Mouse (Mus musculus) limb, embryonic 15.5 days (tissue): ENCODE data around the gene Tnfsf9. TPM values are rescaled to one million over a fixed set of nuclear protein-coding genes. Genes with fewer than 3 reads are reported as not detected.

Source experiments
- ATAC-seq: fragments of 200-750 bp; cut with Nextera tagmentation; 2 replicates; pipeline ENCODE4 v1.8.0; 2017; ENCODE audit warnings: low read depth, moderate TSS enrichment; ENCODE audit not compliant: insufficient number of reproducible peaks, low FRiP score, low TSS enrichment
- H3K27ac ChIP-seq: fragments of 300-500 bp; sonication (generic); 2 replicates; pipeline ENCODE4 v1.5.1; 2015; ENCODE audit warnings: moderate library complexity, mild to moderate bottlenecking, inconsistent platforms
- H3K27me3 ChIP-seq: fragments of 300-500 bp; sonication (generic); 2 replicates; pipeline ENCODE4 v1.6.1; 2015; ENCODE audit warnings: inconsistent platforms
- H3K36me3 ChIP-seq: fragments of 300-500 bp; sonication (generic); 2 replicates; pipeline ENCODE4 v1.6.1; 2015; ENCODE audit warnings: inconsistent platforms
- H3K4me1 ChIP-seq: fragments of 300-500 bp; sonication (generic); 2 replicates; pipeline ENCODE4 v1.6.1; 2015; ENCODE audit warnings: inconsistent platforms
- H3K4me2 ChIP-seq: fragments of 300-500 bp; sonication (generic); 2 replicates; pipeline ENCODE4 v1.6.1; 2015; ENCODE audit warnings: mild to moderate bottlenecking, inconsistent platforms
- H3K4me3 ChIP-seq: fragments of 300-500 bp; sonication (generic); 2 replicates; pipeline ENCODE4 v1.5.1; 2015; ENCODE audit warnings: mild to moderate bottlenecking, inconsistent platforms
- H3K9ac ChIP-seq: fragments of 300-500 bp; sonication (generic); 2 replicates; pipeline ENCODE4 v1.6.1; 2015; ENCODE audit warnings: inconsistent platforms
- H3K9me3 ChIP-seq: fragments of 300-500 bp; sonication (generic); 2 replicates; pipeline ENCODE4 v1.6.1; 2016; ENCODE audit warnings: inconsistent platforms
- WGBS: fragments of 180-500 bp; shearing (Covaris S2); methylation state at CpG from one replicate; pipeline ENCODE4 v1.1.7; 2015; 5-methylcytosine and 5-hydroxymethylcytosine counted together
- polyA plus RNA-seq: library from polyadenylated mRNA; unstranded; fragments of >200 nt; fragmentation: Nextera tagmentation; extraction: Ambion mirVana; gene quantifications from 2 replicates; pipeline ENCODE4 v1.2.1, GENCODE M21; 2015

Tnfsf9 gene
- polyA plus RNA-seq, 1 experiment from 2014 or later, result 8.7 TPM

- H3K27me3 ChIP-seq, result peaks cover 29% of the 10 kb centered on the region
- H3K4me2 ChIP-seq, result no peak overlapping the region
- no peak overlapping the region for H3K4me3 ChIP-seq
- H3K4me1 ChIP-seq, result no peaks in the 10 kb centered on the region
- no peak for ATAC-seq
- no peak overlapping the region for H3K9ac ChIP-seq
- no peak overlapping the region for H3K27ac ChIP-seq
- H3K36me3 ChIP-seq, result no peaks in the 10 kb centered on the region
- no peaks in the 10 kb centered on the region for H3K9me3 ChIP-seq
- 77% methylated on average over 3 of the region's 3 CpGs for WGBS
Observed at GRCm38 (mm10) chr17:57143704-57144103, 38.6 kb downstream of the Tnfsf9 start.

DNA sequence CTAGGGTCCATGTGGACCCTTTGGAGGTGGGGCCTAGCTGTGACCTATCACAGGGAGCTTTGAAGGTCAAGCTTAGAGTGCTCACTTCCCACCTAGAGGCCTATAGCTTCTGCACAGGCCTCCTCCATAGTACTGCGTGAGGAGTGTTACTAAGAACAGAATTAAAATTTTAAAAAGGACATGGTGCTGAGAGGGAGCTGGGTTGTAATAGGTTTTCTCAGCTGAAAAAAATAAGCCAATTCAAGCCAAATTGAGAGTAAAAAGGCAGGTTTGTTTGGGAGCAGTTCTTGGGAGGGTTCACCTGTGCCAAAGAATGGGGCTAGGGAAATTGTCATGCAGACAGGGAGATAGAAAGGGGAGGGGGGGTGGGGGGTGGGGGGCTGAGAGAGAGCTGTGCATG, 40.0 kb downstream of the Tnfsf9 start:
- Histone ChIP-seq H3K27ac (no peak overlapping the region), H3K36me3 (no peaks in the 10 kb centered on the region), H3K27me3 (peaks cover 43% of the 10 kb centered on the region), H3K9me3 (no peaks in the 10 kb centered on the region), H3K4me1 (peaks cover 3% of the 10 kb centered on the region), H3K9ac (no peak overlapping the region), H3K4me2 (no peak overlapping the region), H3K4me3 (no peak overlapping the region)
- WGBS, result 39% methylated on average over 1 of the region's 1 CpGs
- no peak for ATAC-seq

GRCm38 (mm10) chr17:57148343-57148742, 43.2 kb downstream of the Tnfsf9 start:
- Histone ChIP-seq H3K27me3 (peaks cover 53% of the 10 kb centered on the region), H3K9me3 (no peaks in the 10 kb centered on the region), H3K9ac (no peak overlapping the region), H3K4me3 (no peak overlapping the region), H3K27ac (no peak overlapping the region), H3K4me2 (no peak overlapping the region), H3K4me1 (peaks cover 3% of the 10 kb centered on the region), H3K36me3 (no peaks in the 10 kb centered on the region)
- WGBS, result 58% methylated on average over 4 of the region's 4 CpGs
- no peak for ATAC-seq

GRCm38 (mm10) chr17:57148994-57149803, 44.1 kb downstream of the Tnfsf9 start, which contains the start of gene Cd70:
Gene Cd70, minus strand, starts transcription at chr17:57149777.
- Histone ChIP-seq H3K4me2 (peak within 1 kb of the TSS; percentile 42), H3K4me1 (peaks cover 3% of the 10 kb centered on the region), H3K27me3 (peaks cover 53% of the 10 kb centered on the region), H3K4me3 (peak within 1 kb of the TSS; percentile 24), H3K9me3 (no peaks in the 10 kb centered on the region), H3K36me3 (no peaks in the 10 kb centered on the region), H3K9ac (no peak within 1 kb of the TSS), H3K27ac (no peak within 1 kb of the TSS)
- 2% methylated on average over 39 of the region's 39 CpGs for WGBS
- ATAC-seq, result no peak

GRCm38 (mm10) chr17:57153006-57153405, 47.9 kb downstream of the Tnfsf9 start:
- no peaks in the 10 kb centered on the region for H3K36me3 ChIP-seq

DNA sequence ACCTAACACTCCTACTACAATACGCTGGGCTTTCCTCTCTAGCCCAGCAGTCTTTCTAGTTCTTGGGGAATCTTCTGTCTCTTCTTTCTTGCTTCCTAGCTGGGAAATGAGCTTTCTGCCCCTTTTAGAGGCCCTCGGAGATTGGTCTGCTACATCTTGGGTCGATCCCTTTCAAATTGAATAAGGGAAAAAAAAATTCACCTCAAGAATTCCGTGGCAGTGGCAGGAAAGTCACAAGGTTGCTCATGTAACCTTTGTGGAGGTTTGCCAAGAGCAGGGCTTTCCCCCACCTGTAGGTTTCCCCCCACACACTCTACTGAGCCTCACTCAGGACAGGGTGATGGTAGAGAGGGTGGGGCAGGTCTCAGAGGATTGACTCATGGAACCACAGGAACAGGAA, 48.7 kb downstream of the Tnfsf9 start:
- Histone ChIP-seq H3K27me3 (peaks cover 24% of the 10 kb centered on the region), H3K9me3 (no peaks in the 10 kb centered on the region), H3K27ac (no peak overlapping the region), H3K9ac (no peak overlapping the region), H3K4me1 (peaks cover 3% of the 10 kb centered on the region), H3K4me3 (no peak overlapping the region), H3K36me3 (no peaks in the 10 kb centered on the region), H3K4me2 (no peak overlapping the region)
- no peak for ATAC-seq
- 84% methylated on average over 4 of the region's 4 CpGs for WGBS

More at GRCm38 (mm10) chr17:57153006-57153405, 47.9 kb downstream of the Tnfsf9 start:
- WGBS, result 89% methylated on average over 6 of the region's 6 CpGs
- Histone ChIP-seq H3K4me3 (no peak overlapping the region), H3K27ac (no peak overlapping the region), H3K27me3 (peaks cover 32% of the 10 kb centered on the region), H3K4me2 (no peak overlapping the region), H3K9ac (no peak overlapping the region), H3K9me3 (no peaks in the 10 kb centered on the region), H3K4me1 (peaks cover 3% of the 10 kb centered on the region)
- no peak for ATAC-seq

Other genes with a start within 250 kb of the Tnfsf9 start
- 0.06 TPM in 1 of 2 replicates, not detected in the other for gene Acsbg2, start 230.9 kb upstream of the Tnfsf9 start, polyA plus RNA-seq
- 0.16 and 0.24 TPM in 2 replicates for gene 1700061G19Rik, start 229.8 kb upstream of the Tnfsf9 start, polyA plus RNA-seq
- 43.6 and 50.5 TPM in 2 replicates for gene Mllt1, start 169.9 kb upstream of the Tnfsf9 start, polyA plus RNA-seq
- 20.5 and 24.0 TPM in 2 replicates for gene Acer1, start 123.2 kb upstream of the Tnfsf9 start, polyA plus RNA-seq
- gene Clpp, start 115.0 kb upstream of the Tnfsf9 start, polyA plus RNA-seq, result 136 and 142 TPM in 2 replicates
- gene Alkbh7, start 108.0 kb upstream of the Tnfsf9 start, polyA plus RNA-seq, result 36.3 and 39.0 TPM in 2 replicates
- 0.42 TPM in 1 of 2 replicates, not detected in the other for gene Pspn, start 105.3 kb upstream of the Tnfsf9 start, polyA plus RNA-seq
- gene Gtf2f1, start 94.0 kb upstream of the Tnfsf9 start, polyA plus RNA-seq, result 62.0 and 75.6 TPM in 2 replicates
- gene Gm17949, start 93.9 kb upstream of the Tnfsf9 start, polyA plus RNA-seq, result 0.37 and 0.40 TPM in 2 replicates
- gene Khsrp, start 73.8 kb upstream of the Tnfsf9 start, polyA plus RNA-seq, result 24.2 and 35.9 TPM in 2 replicates
- not detected in 2 replicates for gene Slc25a41, start 63.7 kb upstream of the Tnfsf9 start, polyA plus RNA-seq
- gene Crb3, start 46.2 kb upstream of the Tnfsf9 start, polyA plus RNA-seq, result 9.7 and 11.4 TPM in 2 replicates
- gene Slc25a23, start 45.5 kb upstream of the Tnfsf9 start, polyA plus RNA-seq, result 5.5 and 5.7 TPM in 2 replicates
- 1.6 and 2.2 TPM in 2 replicates for gene Dennd1c, start 26.8 kb upstream of the Tnfsf9 start, polyA plus RNA-seq
- 8.4 and 10.0 TPM in 2 replicates for gene Tubb4a, start 17.5 kb upstream of the Tnfsf9 start, polyA plus RNA-seq
- not detected in 2 replicates for gene Cd70, start 44.5 kb downstream of the Tnfsf9 start, polyA plus RNA-seq
- gene Tnfsf14, start 88.9 kb downstream of the Tnfsf9 start, polyA plus RNA-seq, result 0.08 and 0.15 TPM in 2 replicates
- 1.5 and 1.8 TPM in 2 replicates for gene C3, start 122.8 kb downstream of the Tnfsf9 start, polyA plus RNA-seq
- gene Gpr108, start 143.1 kb downstream of the Tnfsf9 start, polyA plus RNA-seq, result 43.6 and 45.5 TPM in 2 replicates
- gene Trip10, start 144.1 kb downstream of the Tnfsf9 start, polyA plus RNA-seq, result 40.6 and 44.5 TPM in 2 replicates
- 4.1 and 4.4 TPM in 2 replicates for gene Vav1, start 173.8 kb downstream of the Tnfsf9 start, polyA plus RNA-seq